Mouse (Mus musculus) small intestine, adult 2 months (tissue): ENCODE data around the gene Rabgef1.

Experiments used
- CTCF ChIP-seq: fragments of 200-500 bp; IDR thresholded peaks from 2 replicates; pipeline ENCODE4 v1.5.1; 2012; ENCODE audit warnings: low read depth, mild to moderate bottlenecking, control low read depth, inconsistent platforms, low read length, moderate library complexity, mixed read lengths; ENCODE audit not compliant: insufficient replicate concordance, insufficient read length; ENCODE audit errors: extremely low read depth
- POLR2A ChIP-seq: fragments of 200-500 bp; IDR thresholded peaks from 2 replicates; pipeline ENCODE4 v1.6.1; 2012; ENCODE audit warnings: low read depth, mild to moderate bottlenecking, control low read depth, inconsistent platforms, low read length, moderate library complexity

- no peak for TF ChIP-seq CTCF
- peak; percentile 94 for TF ChIP-seq POLR2A
Observed at GRCm38 (mm10) chr5:130171423-130171954, at the start of gene Rabgef1.
